Mouse (Mus musculus): ENCODE measurements at regions not wholly inside any gene's neighbourhood (a gene's known extent, or its start where the extent isn't known, plus 50 kb on each side); places are given as distances from the start of the nearest gene placed in this dataset.

- no peak overlapping the region for H3K4me2 ChIP-seq (ENCODE audit: low read depth, low read length, poor library complexity, severe bottlenecking)
- TF ChIP-seq CTCF (IDR thresholded peaks at IDR 0.05) = no peak
- H3K9me3 ChIP-seq (ENCODE audit: low read length) = no peaks in the 10 kb centered on the region
- no peak overlapping the region for H3K27ac ChIP-seq (ENCODE audit: low read depth, low read length)
- no peaks in the 10 kb centered on the region for H3K36me3 ChIP-seq (ENCODE audit: insufficient read depth, low read length)
- no peaks in the 10 kb centered on the region for H3K4me1 ChIP-seq (ENCODE audit: insufficient read depth, low read length)
- no peak for ATAC-seq (ENCODE audit: low FRiP score)
- H3K27me3 ChIP-seq (ENCODE audit: insufficient read depth, low read length) = no peaks in the 10 kb centered on the region
- no peak overlapping the region for H3K4me3 ChIP-seq (ENCODE audit: low read depth, low read length)
- no peak for DNase-seq (ENCODE audit: low spot score)
- 82% methylated on average over 6 of the region's 6 CpGs for WGBS
- no peak overlapping the region for H3K9ac ChIP-seq (replicated peaks; ENCODE audit: low read length, poor library complexity, severe bottlenecking)
These were observed 68.3 kb downstream of the Ptger2 start for GRCm38 (mm10) chr14:45056291-45056690.

- no peak for DNase-seq (ENCODE audit: low spot score)
- WGBS = 95% methylated on average over 3 of the region's 3 CpGs
- H3K9me3 ChIP-seq (ENCODE audit: low read length) = no peaks in the 10 kb centered on the region
- H3K27ac ChIP-seq (ENCODE audit: low read depth, low read length) = no peak overlapping the region
- no peak overlapping the region for H3K4me2 ChIP-seq (ENCODE audit: low read depth, low read length, poor library complexity, severe bottlenecking)
- H3K36me3 ChIP-seq (ENCODE audit: insufficient read depth, low read length) = no peaks in the 10 kb centered on the region
- H3K27me3 ChIP-seq (ENCODE audit: insufficient read depth, low read length) = no peaks in the 10 kb centered on the region
- no peak for ATAC-seq (ENCODE audit: low FRiP score)
- TF ChIP-seq CTCF (IDR thresholded peaks at IDR 0.05) = no peak
- H3K4me3 ChIP-seq (ENCODE audit: low read depth, low read length) = no peak overlapping the region
- no peak overlapping the region for H3K9ac ChIP-seq (replicated peaks; ENCODE audit: low read length, poor library complexity, severe bottlenecking)
- no peaks in the 10 kb centered on the region for H3K4me1 ChIP-seq (ENCODE audit: insufficient read depth, low read length)
These were observed 73.7 kb downstream of the Ptger2 start for GRCm38 (mm10) chr14:45061681-45062080.

GRCm38 (mm10) chr14:45064498-45064897 is 76.5 kb downstream of the Ptger2 start:
- no peaks in the 10 kb centered on the region for H3K4me1 ChIP-seq (ENCODE audit: insufficient read depth, low read length)
- no peak for DNase-seq (ENCODE audit: low spot score)
- no peak for TF ChIP-seq CTCF (IDR thresholded peaks at IDR 0.05)
- no peak overlapping the region for H3K4me2 ChIP-seq (ENCODE audit: low read depth, low read length, poor library complexity, severe bottlenecking)
- no peaks in the 10 kb centered on the region for H3K9me3 ChIP-seq (ENCODE audit: low read length)
- H3K27me3 ChIP-seq (ENCODE audit: insufficient read depth, low read length) = no peaks in the 10 kb centered on the region
- ATAC-seq (ENCODE audit: low FRiP score) = no peak
- no peak overlapping the region for H3K4me3 ChIP-seq (ENCODE audit: low read depth, low read length)
- no peak overlapping the region for H3K27ac ChIP-seq (ENCODE audit: low read depth, low read length)
- WGBS = 88% methylated on average over 1 of the region's 1 CpGs
- H3K36me3 ChIP-seq (ENCODE audit: insufficient read depth, low read length) = no peaks in the 10 kb centered on the region
- no peak overlapping the region for H3K9ac ChIP-seq (replicated peaks; ENCODE audit: low read length, poor library complexity, severe bottlenecking)

GRCm38 (mm10) chr14:45069598-45070212 is 81.7 kb downstream of the Ptger2 start:
- 86% methylated on average over 6 of the region's 6 CpGs for whole genome bisulfite sequencing

GRCm38 (mm10) chr14:45074902-45075488 is 87.0 kb downstream of the Ptger2 start:
- Histone ChIP-seq H3K36me3 (ENCODE audit: insufficient read depth, low read length) (no peaks in the 10 kb centered on the region), H3K27ac (ENCODE audit: low read depth, low read length) (no peak overlapping the region), H3K4me2 (ENCODE audit: low read depth, low read length, poor library complexity, severe bottlenecking) (no peak overlapping the region), H3K27me3 (ENCODE audit: insufficient read depth, low read length) (no peaks in the 10 kb centered on the region), H3K9me3 (ENCODE audit: low read length) (no peaks in the 10 kb centered on the region), H3K9ac (replicated peaks; ENCODE audit: low read length, poor library complexity, severe bottlenecking) (no peak overlapping the region), H3K4me3 (ENCODE audit: low read depth, low read length) (no peak overlapping the region), H3K4me1 (ENCODE audit: insufficient read depth, low read length) (no peaks in the 10 kb centered on the region)
- ATAC-seq (ENCODE audit: low FRiP score) (no peak), DNase-seq (ENCODE audit: low spot score) (no peak)
- no peak for TF ChIP-seq CTCF (IDR thresholded peaks at IDR 0.05)
- 79% methylated on average over 4 of the region's 4 CpGs for WGBS

More at GRCm38 (mm10) chr14:45069598-45070212, 81.7 kb downstream of the Ptger2 start:
- Histone ChIP-seq H3K27me3 (ENCODE audit: insufficient read depth, low read length) (no peaks in the 10 kb centered on the region), H3K4me2 (ENCODE audit: low read depth, low read length, poor library complexity, severe bottlenecking) (no peak overlapping the region), H3K36me3 (ENCODE audit: insufficient read depth, low read length) (no peaks in the 10 kb centered on the region), H3K9me3 (ENCODE audit: low read length) (no peaks in the 10 kb centered on the region), H3K9ac (replicated peaks; ENCODE audit: low read length, poor library complexity, severe bottlenecking) (no peak overlapping the region), H3K27ac (ENCODE audit: low read depth, low read length) (no peak overlapping the region), H3K4me3 (ENCODE audit: low read depth, low read length) (no peak overlapping the region), H3K4me1 (ENCODE audit: insufficient read depth, low read length) (no peaks in the 10 kb centered on the region)
- no peak for ATAC-seq (ENCODE audit: low FRiP score)
- TF ChIP-seq CTCF (IDR thresholded peaks at IDR 0.05) = no peak
- no peak for DNase-seq (ENCODE audit: low spot score)

GRCm38 (mm10) chr14:45077216-45077615 is 89.2 kb downstream of the Ptger2 start:
- TF ChIP-seq CTCF (IDR thresholded peaks at IDR 0.05) = no peak
- Histone ChIP-seq H3K27me3 (ENCODE audit: insufficient read depth, low read length) (no peaks in the 10 kb centered on the region), H3K27ac (ENCODE audit: low read depth, low read length) (no peak overlapping the region), H3K9me3 (ENCODE audit: low read length) (no peaks in the 10 kb centered on the region), H3K4me3 (ENCODE audit: low read depth, low read length) (no peak overlapping the region), H3K4me1 (ENCODE audit: insufficient read depth, low read length) (no peaks in the 10 kb centered on the region), H3K36me3 (ENCODE audit: insufficient read depth, low read length) (no peaks in the 10 kb centered on the region), H3K9ac (replicated peaks; ENCODE audit: low read length, poor library complexity, severe bottlenecking) (no peak overlapping the region), H3K4me2 (ENCODE audit: low read depth, low read length, poor library complexity, severe bottlenecking) (no peak overlapping the region)
- DNase-seq (ENCODE audit: low spot score) = no peak
- no peak for ATAC-seq (ENCODE audit: low FRiP score)
- 67% methylated on average over 1 of the region's 1 CpGs for WGBS

Data from midbrain, postnatal 0 days (tissue).